Mouse (Mus musculus) limb, embryonic 12.5 days (tissue): ENCODE measurements around the gene Kctd7. TPM values are rescaled to one million over a fixed set of nuclear protein-coding genes. Genes with fewer than 3 reads are reported as not detected.
A peak's percentile ranks its signal among the peaks of the same experiment; 100 is the strongest.

ENCODE experiments used
- ATAC-seq: fragments of 200-750 bp; cut with Nextera tagmentation; 2 replicates; pipeline ENCODE4 v1.8.0; 2017; ENCODE audit warnings: low read depth, moderate TSS enrichment; ENCODE audit not compliant: insufficient number of reproducible peaks, insufficient read depth, low FRiP score, low TSS enrichment
- H3K27ac ChIP-seq: fragments of 300-500 bp; sonication (generic); 2 replicates; pipeline ENCODE4 v1.5.1; 2016; ENCODE audit warnings: mild to moderate bottlenecking, moderate library complexity
- H3K27me3 ChIP-seq: fragments of 300-500 bp; sonication (generic); 2 replicates; pipeline ENCODE4 v1.6.1; 2016; ENCODE audit warnings: mild to moderate bottlenecking, moderate library complexity
- H3K36me3 ChIP-seq: fragments of 300-500 bp; sonication (generic); 2 replicates; pipeline ENCODE4 v1.6.1; 2016; ENCODE audit warnings: mild to moderate bottlenecking, moderate library complexity
- H3K4me1 ChIP-seq: fragments of 300-500 bp; sonication (generic); replicated peaks from 2 replicates; pipeline ENCODE4 v1.6.1; 2016
- H3K4me2 ChIP-seq: fragments of 300-500 bp; sonication (generic); 2 replicates; pipeline ENCODE4 v1.6.1; 2016; ENCODE audit warnings: mild to moderate bottlenecking, moderate library complexity
- H3K4me3 ChIP-seq: fragments of 300-500 bp; sonication (generic); replicated peaks from 2 replicates; pipeline ENCODE4 v1.5.1; 2016; ENCODE audit warnings: mild to moderate bottlenecking
- H3K9ac ChIP-seq: fragments of 300-500 bp; sonication (generic); replicated peaks from 2 replicates; pipeline ENCODE4 v1.6.1; 2016; ENCODE audit warnings: mild to moderate bottlenecking, moderate library complexity
- H3K9me3 ChIP-seq: fragments of 300-500 bp; sonication (generic); 2 replicates; pipeline ENCODE4 v1.6.1; 2016; ENCODE audit warnings: mild to moderate bottlenecking, moderate library complexity
- WGBS: fragments of 180-500 bp; shearing (Covaris S2); methylation state at CpG from one replicate; pipeline ENCODE4 v1.1.7; 2016; 5-methylcytosine and 5-hydroxymethylcytosine counted together
- polyA plus RNA-seq: library from polyadenylated mRNA; unstranded; fragments of >200 nt; fragmentation: Nextera tagmentation; extraction: Ambion mirVana; gene quantifications from 2 replicates; pipeline ENCODE4 v1.2.1, GENCODE M21; 2016

The Kctd7 gene
- polyA plus RNA-seq, 1 experiment from 2014 or later, result 6.3 TPM

DNA sequence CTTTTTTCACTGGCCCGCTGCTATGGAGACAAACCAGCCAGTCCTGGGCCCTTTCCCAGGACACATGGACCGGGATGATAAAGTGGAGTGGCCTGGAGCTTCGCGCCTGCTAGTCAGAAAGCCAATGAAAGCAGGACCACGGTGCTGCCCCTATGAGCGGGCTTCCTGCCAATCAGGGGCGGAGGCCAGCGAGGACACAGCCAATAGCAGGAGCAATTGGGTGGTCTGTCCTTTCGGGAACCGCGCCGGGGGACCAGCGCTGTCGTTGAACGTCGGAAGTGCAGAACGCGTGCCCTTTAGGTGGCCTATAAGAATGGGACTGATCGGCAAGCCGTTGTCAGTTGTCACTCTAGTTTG, 706 bp upstream of the Kctd7 start:
- H3K9ac ChIP-seq, result peak overlapping the region; percentile 45; the same call in 1 of the 2 replicates
- peaks cover 11% of the 10 kb centered on the region for H3K4me1 ChIP-seq
- H3K27ac ChIP-seq, result peak overlapping the region; percentile 69
- peak; percentile 7; the same call in 1 of the 2 replicates for ATAC-seq
- H3K27me3 ChIP-seq, result no peaks in the 10 kb centered on the region
- H3K4me2 ChIP-seq, result peak overlapping the region; percentile 88
- 4% methylated on average over 20 of the region's 20 CpGs for WGBS
- H3K9me3 ChIP-seq, result no peaks in the 10 kb centered on the region
- H3K4me3 ChIP-seq, result peak overlapping the region; percentile 65
- peaks cover 9% of the 10 kb centered on the region for H3K36me3 ChIP-seq

DNA sequence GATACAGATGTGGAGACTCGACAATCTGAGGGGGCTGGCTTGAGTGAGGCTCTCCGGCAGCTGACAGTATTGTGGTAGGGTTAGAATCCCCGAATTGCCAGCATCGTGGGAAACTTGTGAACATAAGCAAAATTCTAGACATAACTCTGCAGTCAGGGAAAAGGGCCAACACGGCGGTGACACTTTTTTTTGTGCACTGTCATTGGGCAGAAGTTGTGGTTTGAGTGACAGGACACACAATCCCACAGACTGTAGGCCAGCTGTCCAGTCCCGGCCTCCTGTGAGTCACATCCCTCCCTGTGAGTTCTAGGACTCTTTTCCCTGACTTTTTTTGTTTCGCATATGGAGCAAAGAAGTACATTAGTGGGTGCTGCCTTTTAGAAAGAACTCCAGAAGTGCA, 1.3 kb downstream of the Kctd7 start:
- H3K27me3 ChIP-seq, result no peaks in the 10 kb centered on the region
- peaks cover 11% of the 10 kb centered on the region for H3K4me1 ChIP-seq
- no peak for ATAC-seq
- 86% methylated on average over 8 of the region's 8 CpGs for WGBS
- H3K4me3 ChIP-seq, result peak overlapping the region; percentile 65; the same call in 1 of the 2 replicates
- H3K27ac ChIP-seq, result no peak overlapping the region
- H3K9ac ChIP-seq, result no peak overlapping the region
- H3K36me3 ChIP-seq, result peaks cover 13% of the 10 kb centered on the region
- H3K4me2 ChIP-seq, result peak overlapping the region; percentile 88
- no peaks in the 10 kb centered on the region for H3K9me3 ChIP-seq

DNA sequence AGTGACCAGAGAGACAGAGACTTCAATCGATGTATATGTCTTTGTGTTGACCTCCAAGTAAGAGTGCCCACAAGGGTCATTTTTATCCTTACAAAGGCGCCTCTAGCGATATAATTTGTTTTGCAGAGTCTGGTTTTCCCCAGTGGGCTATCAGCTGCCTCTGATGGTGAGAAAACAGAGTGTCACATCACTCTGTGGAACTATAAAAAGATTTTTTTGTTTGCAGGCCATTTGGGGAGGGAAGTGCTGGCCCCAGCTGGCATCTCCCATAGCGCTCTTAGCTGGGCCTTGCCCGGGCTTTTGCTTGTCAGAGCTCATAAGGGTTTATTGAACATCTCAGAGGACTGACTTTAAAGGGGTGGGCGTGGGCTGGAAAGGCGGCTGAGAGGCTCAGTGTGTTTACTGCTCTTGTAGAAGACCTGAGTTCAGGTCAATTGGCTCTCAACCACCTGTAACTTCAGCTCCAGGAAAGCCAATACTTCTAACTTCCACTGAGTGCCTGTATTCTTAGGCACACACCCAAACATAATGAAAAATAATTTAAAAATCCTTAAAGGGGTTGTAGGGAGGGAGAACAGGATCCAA, 5.2 kb downstream of the Kctd7 start:
- H3K4me1 ChIP-seq, result peaks cover 7% of the 10 kb centered on the region
- H3K27me3 ChIP-seq, result no peaks in the 10 kb centered on the region
- peaks cover 41% of the 10 kb centered on the region for H3K36me3 ChIP-seq
- no peaks in the 10 kb centered on the region for H3K9me3 ChIP-seq
- no peak overlapping the region for H3K27ac ChIP-seq
- no peak for ATAC-seq
- H3K4me2 ChIP-seq, result no peak overlapping the region
- H3K9ac ChIP-seq, result no peak overlapping the region
- 64% methylated on average over 7 of the region's 7 CpGs for WGBS
- no peak overlapping the region for H3K4me3 ChIP-seq

DNA sequence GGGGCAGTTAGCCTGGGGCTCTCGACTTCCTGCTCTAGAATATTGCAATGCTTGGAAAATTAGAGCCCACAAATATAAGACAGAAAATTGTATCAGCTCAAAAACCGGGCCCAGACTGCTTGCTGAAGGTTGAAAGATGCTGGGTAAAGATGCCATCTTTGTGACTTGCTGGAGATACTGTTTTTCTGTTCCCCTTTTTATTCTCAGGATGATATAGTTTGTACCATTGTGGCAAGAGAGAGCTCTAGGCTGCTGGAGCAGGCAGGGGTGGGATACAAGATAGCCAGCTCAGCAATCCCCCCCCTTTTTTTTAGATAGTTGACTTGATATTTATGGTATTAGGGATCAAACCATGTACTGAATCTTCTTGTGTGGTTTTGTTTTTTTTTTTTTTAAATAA, 9.6 kb downstream of the Kctd7 start:
- H3K4me1 ChIP-seq, result no peaks in the 10 kb centered on the region
- H3K4me3 ChIP-seq, result no peak overlapping the region
- H3K9ac ChIP-seq, result no peak overlapping the region
- peaks cover 31% of the 10 kb centered on the region for H3K36me3 ChIP-seq
- no peak for ATAC-seq
- no peak overlapping the region for H3K4me2 ChIP-seq
- 83% methylated on average over 2 of the region's 2 CpGs for WGBS
- no peaks in the 10 kb centered on the region for H3K27me3 ChIP-seq
- no peak overlapping the region for H3K27ac ChIP-seq
- H3K9me3 ChIP-seq, result no peaks in the 10 kb centered on the region

DNA sequence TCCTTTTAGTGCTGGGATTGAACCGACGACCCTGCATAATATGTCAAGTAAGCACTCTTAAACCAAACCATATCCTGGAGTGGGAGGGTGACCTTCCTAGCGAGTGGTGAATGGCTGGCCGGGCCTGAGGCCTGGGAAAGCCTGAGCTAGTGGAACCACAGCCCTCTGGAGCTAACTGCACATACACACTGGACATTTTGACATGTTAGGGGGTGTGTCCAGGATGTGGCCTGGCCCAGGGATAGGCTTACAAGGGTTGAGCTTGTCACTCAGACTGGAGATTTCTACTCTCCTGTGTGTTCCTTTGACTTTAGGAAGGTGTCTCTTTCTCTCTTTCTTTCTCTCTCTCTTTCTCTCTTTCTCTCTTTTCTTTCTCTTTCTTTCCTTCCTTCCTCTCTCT, 13.9 kb downstream of the Kctd7 start:
- Histone ChIP-seq H3K27me3 (no peaks in the 10 kb centered on the region), H3K4me2 (no peak overlapping the region), H3K36me3 (peaks cover 5% of the 10 kb centered on the region; the same call in 1 of the 2 replicates), H3K9me3 (no peaks in the 10 kb centered on the region), H3K4me3 (no peak overlapping the region), H3K27ac (no peak overlapping the region), H3K4me1 (no peaks in the 10 kb centered on the region), H3K9ac (no peak overlapping the region)
- 81% methylated on average over 4 of the region's 4 CpGs for WGBS
- no peak for ATAC-seq

DNA sequence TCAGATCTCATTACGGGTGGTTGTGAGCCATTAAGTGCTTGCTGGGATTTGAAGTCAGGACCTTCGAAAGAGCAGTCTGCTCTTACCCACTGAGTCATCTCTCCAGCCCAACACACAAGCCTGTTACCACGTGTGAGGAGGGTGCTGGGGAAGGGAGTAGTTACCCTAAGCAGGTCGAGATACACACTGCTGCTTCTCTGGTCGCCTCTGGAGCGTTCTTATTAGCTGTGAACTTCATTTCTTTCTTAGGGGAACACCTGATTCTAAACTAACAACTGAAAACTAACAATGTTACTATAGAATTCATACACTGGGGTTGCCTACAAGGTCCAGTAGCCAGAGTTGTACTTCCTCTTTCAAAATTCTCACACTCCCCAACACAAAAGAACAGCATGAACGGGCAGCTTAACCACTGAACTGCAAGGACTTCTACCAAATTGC, 15.1 kb downstream of the Kctd7 start:
- WGBS, result 67% methylated on average over 7 of the region's 7 CpGs
- Histone ChIP-seq H3K4me3 (no peak overlapping the region), H3K27ac (no peak overlapping the region), H3K27me3 (no peaks in the 10 kb centered on the region), H3K9me3 (no peaks in the 10 kb centered on the region), H3K9ac (no peak overlapping the region), H3K36me3 (no peaks in the 10 kb centered on the region), H3K4me2 (no peak overlapping the region), H3K4me1 (no peaks in the 10 kb centered on the region)
- no peak for ATAC-seq

DNA sequence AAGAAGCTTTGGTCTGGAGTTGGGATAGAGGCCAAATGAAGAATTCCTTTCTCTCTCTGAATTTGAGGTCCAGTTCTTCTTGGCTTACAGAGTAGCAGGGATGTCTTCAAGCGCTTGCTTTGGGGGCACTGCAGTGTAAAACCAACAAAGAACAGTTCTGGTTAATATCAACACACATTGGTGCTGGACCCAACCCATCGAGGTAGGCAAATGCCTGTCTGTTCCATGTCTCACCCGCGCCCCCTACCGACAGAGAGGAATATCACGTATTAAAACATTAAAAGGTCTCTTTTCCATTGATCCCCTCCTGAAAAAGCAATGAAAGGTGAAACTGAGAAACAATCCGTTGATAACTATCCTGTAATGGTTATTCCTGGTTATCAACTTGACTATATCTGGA, 19.0 kb downstream of the Kctd7 start:
- 3% methylated on average over 7 of the region's 7 CpGs for WGBS
- Histone ChIP-seq H3K4me1 (no peaks in the 10 kb centered on the region), H3K27me3 (no peaks in the 10 kb centered on the region), H3K4me2 (no peak overlapping the region), H3K36me3 (no peaks in the 10 kb centered on the region), H3K9me3 (no peaks in the 10 kb centered on the region), H3K4me3 (no peak overlapping the region), H3K9ac (no peak overlapping the region), H3K27ac (no peak overlapping the region)
- no peak for ATAC-seq

DNA sequence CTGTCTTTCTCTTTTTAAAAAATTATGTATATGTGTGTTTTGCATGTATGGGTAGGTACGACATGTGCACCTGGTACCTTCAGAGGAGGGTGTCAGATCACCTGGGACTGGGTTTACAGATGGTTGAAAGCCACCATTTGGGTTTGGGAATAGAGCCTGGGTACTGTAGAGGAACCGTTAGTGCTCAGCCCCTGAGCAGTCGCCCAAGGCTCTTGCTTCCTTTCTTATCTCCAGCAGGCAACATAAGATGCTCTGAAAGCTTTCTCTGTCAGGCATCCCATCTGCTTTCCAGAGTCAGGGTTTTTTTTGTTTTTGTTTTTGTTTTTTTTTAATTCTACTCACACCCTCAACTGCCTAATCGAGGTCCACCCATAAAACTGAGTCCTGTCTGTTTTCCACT, 20.6 kb downstream of the Kctd7 start:
- Histone ChIP-seq H3K4me2 (no peak overlapping the region), H3K9me3 (no peaks in the 10 kb centered on the region), H3K27ac (no peak overlapping the region), H3K9ac (no peak overlapping the region), H3K4me3 (no peak overlapping the region), H3K27me3 (no peaks in the 10 kb centered on the region), H3K4me1 (no peaks in the 10 kb centered on the region), H3K36me3 (no peaks in the 10 kb centered on the region)
- no peak for ATAC-seq
- 79% methylated on average over 4 of the region's 4 CpGs for WGBS

DNA sequence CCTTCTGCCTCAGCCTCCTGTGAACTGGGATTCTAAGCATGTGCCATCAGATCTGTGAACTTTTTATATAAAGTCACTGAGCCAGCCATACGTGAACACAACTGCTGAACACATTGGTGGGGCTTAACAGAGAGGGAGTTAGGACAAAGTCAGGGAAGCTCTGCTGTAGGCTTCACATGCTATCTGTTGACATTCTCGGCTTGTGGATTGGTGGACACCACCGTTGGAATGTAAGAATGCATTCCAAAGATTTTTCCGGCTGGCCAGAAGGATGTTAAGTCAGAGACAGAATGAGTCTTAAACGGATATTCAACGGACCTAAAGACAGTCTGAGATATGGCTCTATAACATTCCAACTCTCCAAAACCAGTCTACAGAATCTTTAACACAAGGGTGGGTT, 24.4 kb downstream of the Kctd7 start:
- ATAC-seq, result no peak
- Histone ChIP-seq H3K27ac (no peak overlapping the region), H3K9ac (no peak overlapping the region), H3K27me3 (no peaks in the 10 kb centered on the region), H3K4me1 (peaks cover 18% of the 10 kb centered on the region), H3K36me3 (no peaks in the 10 kb centered on the region), H3K4me2 (no peak overlapping the region), H3K9me3 (no peaks in the 10 kb centered on the region), H3K4me3 (no peak overlapping the region)
- whole genome bisulfite sequencing, result 71% methylated on average over 6 of the region's 6 CpGs

DNA sequence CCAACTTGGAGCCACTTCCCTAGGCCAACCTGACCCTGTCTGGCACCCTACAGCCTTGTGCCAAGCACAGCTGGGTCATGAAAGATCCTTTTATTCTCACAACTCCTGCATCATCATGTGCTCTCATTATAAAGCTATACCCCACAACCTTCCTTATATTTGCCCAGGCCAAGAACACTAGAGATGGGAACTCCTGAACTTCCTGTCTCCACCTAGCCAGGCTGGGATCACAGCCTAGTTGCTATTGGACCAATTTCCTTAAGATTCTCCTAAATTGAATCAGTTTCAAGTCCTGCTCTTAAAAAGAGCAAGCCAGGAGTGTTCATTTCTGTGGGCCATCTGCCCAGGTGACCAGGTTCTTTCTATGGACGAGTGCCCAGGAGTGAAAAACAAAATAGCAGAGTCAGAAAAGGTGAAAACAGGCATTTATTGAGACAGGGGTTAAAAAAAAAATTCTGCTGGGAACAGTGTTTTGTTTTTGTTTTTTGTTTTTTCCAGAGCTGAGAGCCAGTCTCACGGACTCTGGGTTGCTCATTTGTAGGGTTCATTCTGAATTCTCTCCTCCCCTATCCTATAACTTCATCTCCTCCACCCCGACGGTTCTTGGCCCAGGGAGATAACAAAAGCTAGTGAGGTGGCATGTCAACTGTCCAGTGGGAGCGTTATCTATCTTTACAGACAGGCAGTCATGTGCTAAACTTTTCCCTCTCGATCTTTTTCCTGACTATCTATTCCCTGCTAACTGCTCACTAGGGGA, 26.2 kb downstream of the Kctd7 start:
- Histone ChIP-seq H3K27me3 (no peaks in the 10 kb centered on the region), H3K4me2 (peak overlapping the region; percentile 80), H3K9me3 (no peaks in the 10 kb centered on the region), H3K4me3 (peak overlapping the region; percentile 89), H3K9ac (peak overlapping the region; percentile 89), H3K36me3 (no peaks in the 10 kb centered on the region), H3K27ac (peak overlapping the region; percentile 86), H3K4me1 (peaks cover 18% of the 10 kb centered on the region)
- no peak for ATAC-seq
- WGBS, result 18% methylated on average over 6 of the region's 6 CpGs

DNA sequence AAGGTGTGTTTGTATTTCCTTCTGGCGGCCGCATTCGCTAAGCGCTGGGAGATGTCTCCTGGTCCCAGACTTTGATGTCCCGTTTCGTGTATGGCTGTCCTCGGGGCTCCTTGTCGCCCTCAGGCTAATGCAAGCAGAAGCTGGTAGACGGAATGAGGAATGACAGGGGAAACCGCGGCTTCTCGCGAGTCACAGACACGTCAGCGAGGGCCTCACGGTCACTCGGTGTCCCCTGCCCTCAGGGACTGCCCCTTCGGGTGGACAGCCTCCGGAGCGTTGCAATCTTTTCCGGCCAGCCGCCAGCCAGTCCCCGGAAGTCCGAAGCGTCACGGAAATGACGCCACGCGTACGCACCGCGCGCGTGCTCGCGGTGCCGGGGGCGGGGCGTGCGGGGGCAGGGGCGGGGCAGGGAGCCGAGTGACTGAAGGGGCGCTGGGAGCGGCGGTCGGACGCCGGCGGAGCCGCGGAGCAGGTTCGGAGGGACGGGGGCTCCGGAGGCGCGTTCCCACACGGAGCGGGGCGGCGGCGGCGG, 26.8 kb downstream of the Kctd7 start, which contains the start of gene Rabgef1:
Rabgef1 (plus strand) TSS at position 376 of the 532 bp plus-strand sequence.
- Histone ChIP-seq H3K4me1 (peaks cover 18% of the 10 kb centered on the region), H3K4me3 (peak within 1 kb of the TSS; percentile 89), H3K9me3 (no peaks in the 10 kb centered on the region), H3K9ac (peak within 1 kb of the TSS; percentile 89), H3K36me3 (no peaks in the 10 kb centered on the region), H3K4me2 (peak within 1 kb of the TSS; percentile 80), H3K27me3 (no peaks in the 10 kb centered on the region), H3K27ac (peak within 1 kb of the TSS; percentile 86)
- peak; percentile 86 for ATAC-seq
- WGBS, result under 1% methylated on average over 51 of the region's 62 CpGs
